Mouse (Mus musculus): ENCODE results near the gene Senp2. TPM values are rescaled to one million over a fixed set of nuclear protein-coding genes. Genes with fewer than 3 reads are reported as not detected.

The Senp2 gene
- polyA plus RNA-seq, 1 experiment from 2014 or later, result 32.8 TPM

GRCm38 (mm10) chr16:22095751-22096150 is 86.5 kb downstream of the Senp2 start:
- no peaks in the 10 kb centered on the region for H3K36me3 ChIP-seq (replicated peaks)
- H3K27ac ChIP-seq (replicated peaks), result no peak overlapping the region
- H3K9ac ChIP-seq, result no peak overlapping the region
- no peak overlapping the region for H3K4me3 ChIP-seq (replicated peaks)
- H3K4me1 ChIP-seq (replicated peaks), result no peaks in the 10 kb centered on the region
- H3K9me3 ChIP-seq (replicated peaks), result no peaks in the 10 kb centered on the region
- no peak for ATAC-seq (ENCODE audit: insufficient read depth)
- H3K27me3 ChIP-seq, result no peaks in the 10 kb centered on the region
- no peak overlapping the region for H3K4me2 ChIP-seq
- WGBS (ENCODE audit: insufficient replicate concordance), result 26% methylated on average over 1 of the region's 1 CpGs

DNA sequence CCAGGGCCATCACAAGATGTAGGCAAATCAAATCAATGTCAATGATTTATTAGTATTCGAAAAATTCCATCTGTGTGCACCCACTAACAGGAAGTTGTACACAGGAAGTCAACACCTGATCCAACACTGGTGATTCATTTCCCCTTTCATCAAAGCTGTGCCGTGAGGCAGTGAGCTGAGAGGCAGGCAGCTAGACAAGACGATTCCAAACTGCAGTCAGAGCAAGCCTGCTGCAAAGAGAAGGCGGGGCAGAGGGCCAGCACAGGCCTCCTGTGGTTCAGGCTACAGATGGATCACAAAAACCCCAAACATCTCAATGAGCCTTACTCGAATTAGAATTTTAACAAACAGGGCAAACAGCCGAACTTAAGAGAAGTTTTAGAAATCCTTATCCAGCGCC is 88.4 kb downstream of the Senp2 start:
- 38% methylated on average over 7 of the region's 7 CpGs for WGBS (ENCODE audit: insufficient replicate concordance)
- ATAC-seq (ENCODE audit: insufficient read depth), result no peak

More for the DNA sequence above, 88.4 kb downstream of the Senp2 start:
- Histone ChIP-seq H3K4me3 (replicated peaks) (no peak overlapping the region), H3K9ac (no peak overlapping the region), H3K27me3 (no peaks in the 10 kb centered on the region), H3K4me1 (replicated peaks) (no peaks in the 10 kb centered on the region), H3K36me3 (replicated peaks) (no peaks in the 10 kb centered on the region), H3K9me3 (replicated peaks) (no peaks in the 10 kb centered on the region), H3K27ac (replicated peaks) (no peak overlapping the region), H3K4me2 (no peak overlapping the region)

Other genes with a start within 250 kb of the Senp2 start
- 10.5 and 11.3 TPM in 2 replicates for gene Ehhadh, start 221.7 kb upstream of the Senp2 start, polyA plus RNA-seq (2015; fragmentation: Nextera tagmentation; extraction: Ambion mirVana)
- gene Map3k13, start 215.1 kb upstream of the Senp2 start, polyA plus RNA-seq (2015; fragmentation: Nextera tagmentation; extraction: Ambion mirVana), result 0.38 and 0.53 TPM in 2 replicates
- gene Tmem41a, start 61.9 kb upstream of the Senp2 start, polyA plus RNA-seq (2015; fragmentation: Nextera tagmentation; extraction: Ambion mirVana), result 17.1 and 17.9 TPM in 2 replicates
- 1.2 and 1.6 TPM in 2 replicates for gene Liph, start 13.8 kb upstream of the Senp2 start, polyA plus RNA-seq (2015; fragmentation: Nextera tagmentation; extraction: Ambion mirVana)
- gene Igf2bp2, start 153.8 kb downstream of the Senp2 start, polyA plus RNA-seq (2015; fragmentation: Nextera tagmentation; extraction: Ambion mirVana), result 8.4 and 8.7 TPM in 2 replicates